Comparison of ENCODE assay signal across 8 mouse cellular contexts in the genomic region with DNA sequence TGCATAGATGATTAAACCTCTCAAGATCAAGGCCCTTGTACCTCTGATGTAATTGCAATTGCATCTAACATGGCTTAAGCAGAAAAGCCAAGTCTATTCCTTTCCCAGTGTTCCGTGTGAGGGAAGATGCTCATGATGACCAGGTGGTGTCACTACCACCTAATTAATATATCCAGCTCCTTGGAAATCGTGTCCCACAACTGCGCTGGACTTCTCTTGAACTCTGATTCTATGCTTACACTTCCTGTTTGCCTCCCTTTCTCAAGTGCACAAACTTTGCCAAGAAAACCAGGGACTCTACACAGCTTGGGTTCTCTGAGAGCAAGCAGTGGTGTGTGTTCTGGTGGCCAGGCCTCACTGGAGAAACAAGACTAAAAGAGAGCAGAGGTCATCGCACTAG. TPM values are rescaled to one million over a fixed set of nuclear protein-coding genes. Genes with fewer than 3 reads are reported as not detected.
DNase-seq lines count a peak whose midpoint lies in the region; ATAC-seq and TF ChIP-seq lines count a peak whose summit lies in the region.

No protein-coding gene starts in this region.

- no peaks in the 10 kb centered on the region for H3K4me1 ChIP-seq in heart, embryonic 10.5 days
- peaks cover 10% of the 10 kb centered on the region for H3K4me1 ChIP-seq in E14TG2a.4 (replicated peaks; ENCODE audit: low read depth, low read length)
- H3K4me1 ChIP-seq in kidney, adult 2 months (ENCODE audit: control insufficient read depth, insufficient read depth, low read length): peaks cover 4% of the 10 kb centered on the region; the same call in 1 of the 2 replicates
- no peaks in the 10 kb centered on the region for H3K4me1 ChIP-seq in neural tube, embryonic 14.5 days (ENCODE audit: control insufficient read depth, insufficient read depth, low read length)

- no peak overlapping the region for H3K4me2 ChIP-seq in neural tube, embryonic 14.5 days (ENCODE audit: low read depth, low read length)

- no peak overlapping the region for H3K4me3 ChIP-seq in heart, embryonic 10.5 days
- no peak overlapping the region for H3K4me3 ChIP-seq in E14TG2a.4 (replicated peaks; ENCODE audit: low read length)
- H3K4me3 ChIP-seq in kidney, adult 2 months (ENCODE audit: insufficient read depth, low read depth, low read length): no peak overlapping the region
- no peak overlapping the region for H3K4me3 ChIP-seq in neural tube, embryonic 14.5 days (ENCODE audit: low read depth, low read length)

- peak overlapping the region; percentile 56; the same call in 1 of the 2 replicates for H3K27ac ChIP-seq in heart, embryonic 10.5 days
- H3K27ac ChIP-seq in kidney, adult 2 months (ENCODE audit: insufficient read depth, low read depth, low read length): 0 out of 2 replicates have a peak overlapping the region, but pooled peaks have one; percentile 7
- H3K27ac ChIP-seq in neural tube, embryonic 14.5 days (ENCODE audit: low read depth, low read length): no peak overlapping the region

- no peaks in the 10 kb centered on the region for H3K9me3 ChIP-seq in heart, embryonic 10.5 days
- no peaks in the 10 kb centered on the region for H3K9me3 ChIP-seq in E14TG2a.4 (ENCODE audit: low read length)
- H3K9me3 ChIP-seq in neural tube, embryonic 14.5 days (ENCODE audit: control insufficient read depth, low read length): no peaks in the 10 kb centered on the region

- peak; percentile 35 for TF ChIP-seq CTCF in E14TG2a.4 (conservative IDR thresholded peaks at IDR 0.05; ENCODE audit: low read length)
- TF ChIP-seq CTCF in kidney, adult 2 months (conservative IDR thresholded peaks at IDR 0.05; ENCODE audit: insufficient read depth, insufficient read length, low read depth, low read length): peak; percentile 47

- H3K27me3 ChIP-seq in heart, embryonic 10.5 days (ENCODE audit: insufficient read depth, poor library complexity, severe bottlenecking): no peaks in the 10 kb centered on the region
- H3K27me3 ChIP-seq in E14TG2a.4 (ENCODE audit: insufficient read depth, low read length): no peaks in the 10 kb centered on the region
- H3K27me3 ChIP-seq in kidney, adult 2 months (replicated peaks; ENCODE audit: control insufficient read depth, insufficient read depth, low read length): no peaks in the 10 kb centered on the region
- no peaks in the 10 kb centered on the region for H3K27me3 ChIP-seq in neural tube, embryonic 14.5 days (ENCODE audit: control insufficient read depth, insufficient read depth, low read length)

- no peak for DNase-seq in heart, embryonic 10.5 days (ENCODE audit: low spot score)
- DNase-seq in heart, postnatal 25 days (ENCODE audit: low spot score): no peak
- DNase-seq in cerebellum, adult 8-10 months: peak; percentile 14
- peak; percentile 73 for DNase-seq in kidney, adult 2 months
- DNase-seq in ovary, postnatal 10 days (ENCODE audit: low spot score): no peak
- DNase-seq in thymus, postnatal 14 days: no peak

- WGBS in heart, embryonic 10.5 days: 31% methylated on average over 4 of the region's 4 CpGs
- WGBS in kidney, adult 2 months: 26% methylated on average over 4 of the region's 4 CpGs
- 35% methylated on average over 4 of the region's 4 CpGs for WGBS in neural tube, embryonic 14.5 days

- no peak overlapping the region for H3K9ac ChIP-seq in neural tube, embryonic 14.5 days (replicated peaks; ENCODE audit: low read depth, low read length)

- TF ChIP-seq POLR2A in kidney, adult 2 months (IDR thresholded peaks at IDR 0.05; ENCODE audit: low read depth, low read length): no peak

- intact Hi-C loops in heart, postnatal 25 days (cut with DNase I): loop anchor here (2.0 to 10.0 kb wide), 7 partner anchors 105 to 718 kb away; partner anchors contain the start of genes 4430402I18Rik and Jak2

- H3K36me3 ChIP-seq in heart, embryonic 10.5 days: no peaks in the 10 kb centered on the region
- no peaks in the 10 kb centered on the region for H3K36me3 ChIP-seq in E14TG2a.4 (ENCODE audit: insufficient read depth, low read length)
- no peaks in the 10 kb centered on the region for H3K36me3 ChIP-seq in kidney, adult 2 months (ENCODE audit: control insufficient read depth, insufficient read depth, low read length)
- H3K36me3 ChIP-seq in neural tube, embryonic 14.5 days (ENCODE audit: control insufficient read depth, insufficient read depth, low read length): no peaks in the 10 kb centered on the region

- ATAC-seq in neural tube, embryonic 14.5 days (ENCODE audit: low read depth): peak; percentile 69; the same call in 1 of the 2 replicates

RNA-seq across cellular contexts. Expression of gene Slc1a1, which starts 58.0 kb away (rescaled TPM):
- 0.35 and 1.6 TPM in 2 replicates for polyA plus RNA-seq in heart, embryonic 10.5 days (2016; fragmentation: Nextera tagmentation; extraction: Ambion mirVana)
- total RNA-seq in heart, postnatal 25 days (2021): 1 to 10 TPM in 1 of 2 experiments, under 1 TPM in 1; 0.87 to 1.0 TPM
- polyA plus RNA-seq in kidney, adult 2 months (2012; rRNA removed): 86.5 and 97.8 TPM in 2 replicates
- polyA plus RNA-seq in neural tube, embryonic 14.5 days (2014; fragmentation: Nextera tagmentation; extraction: Ambion mirVana): 42.2 and 44.0 TPM in 2 replicates

Comparison
In these comparisons a context has a peak if more than half of its experiments do, and no peak if none do; other contexts are left out.
1. DNase-seq: peak in cerebellum, adult 8-10 months (single experiment) and kidney, adult 2 months (single experiment); none in heart, embryonic 10.5 days (single experiment), heart, postnatal 25 days (single experiment), ovary, postnatal 10 days (single experiment) and thymus, postnatal 14 days (single experiment).
2. RNA of gene Slc1a1, which starts 58.0 kb away (polyA plus RNA-seq): 86.5 to 97.8 TPM in kidney, adult 2 months and 42.2 to 44.0 TPM in neural tube, embryonic 14.5 days; 0.35 to 1.6 TPM in heart, embryonic 10.5 days; every median in the first group is over 10 times any median in the second.